Mouse (Mus musculus) embryonic facial prominence, embryonic 15.5 days (tissue): Measurements from ENCODE around the gene Gatad2b. TPM values are rescaled to one million over a fixed set of nuclear protein-coding genes. Genes with fewer than 3 reads are reported as not detected.
"Not testable (repeated sequence)": the region's sequence is repeated elsewhere in the genome, so short reads cannot be mapped to it uniquely, and the experiment has no call there.

Experiments used
- ATAC-seq: fragments of 200-750 bp; cut with Nextera tagmentation; 2 replicates; pipeline ENCODE4 v1.8.0; 2017; ENCODE audit warnings: low read depth, moderate TSS enrichment; ENCODE audit not compliant: insufficient number of reproducible peaks, low FRiP score, low TSS enrichment
- H3K27ac ChIP-seq: fragments of 300-500 bp; sonication (generic); replicated peaks from 2 replicates; pipeline ENCODE4 v1.5.1; 2015; ENCODE audit warnings: mild to moderate bottlenecking, inconsistent platforms
- H3K27me3 ChIP-seq: fragments of 300-500 bp; sonication (generic); 2 replicates; pipeline ENCODE4 v1.6.1; 2015; ENCODE audit warnings: inconsistent platforms
- H3K36me3 ChIP-seq: fragments of 300-500 bp; sonication (generic); 2 replicates; pipeline ENCODE4 v1.6.1; 2015; ENCODE audit warnings: mild to moderate bottlenecking, inconsistent platforms
- H3K4me1 ChIP-seq: fragments of 300-500 bp; sonication (generic); 2 replicates; pipeline ENCODE4 v1.6.1; 2015; ENCODE audit warnings: inconsistent platforms
- H3K4me2 ChIP-seq: fragments of 300-500 bp; sonication (generic); replicated peaks from 2 replicates; pipeline ENCODE4 v1.6.1; 2015; ENCODE audit warnings: mild to moderate bottlenecking, inconsistent platforms
- H3K4me3 ChIP-seq: fragments of 300-500 bp; sonication (generic); replicated peaks from 2 replicates; pipeline ENCODE4 v1.5.1; 2015; ENCODE audit warnings: mild to moderate bottlenecking, inconsistent platforms
- H3K9ac ChIP-seq: fragments of 300-500 bp; sonication (generic); 2 replicates; pipeline ENCODE4 v1.6.1; 2015; ENCODE audit warnings: inconsistent platforms
- H3K9me3 ChIP-seq: fragments of 300-500 bp; sonication (generic); replicated peaks from 2 replicates; pipeline ENCODE4 v1.6.1; 2016; ENCODE audit warnings: inconsistent platforms
- WGBS: fragments of 180-500 bp; shearing (Covaris S2); methylation state at CpG from one replicate; pipeline ENCODE4 v1.1.7; 2015; 5-methylcytosine and 5-hydroxymethylcytosine counted together
- polyA plus RNA-seq: library from polyadenylated mRNA; unstranded; fragments of >200 nt; fragmentation: Nextera tagmentation; extraction: Ambion mirVana; gene quantifications from 2 replicates; pipeline ENCODE4 v1.2.1, GENCODE M21; 2015

Gatad2b gene
- polyA plus RNA-seq, 1 experiment from 2014 or later: 16.8 TPM

GRCm38 (mm10) chr3:90322289-90322688 is 29.3 kb downstream of the Gatad2b start:
- Histone ChIP-seq H3K4me1 (peaks cover 21% of the 10 kb centered on the region), H3K27me3 (no peaks in the 10 kb centered on the region), H3K27ac (peak overlapping the region; percentile 65), H3K4me3 (no peak overlapping the region; the same call in 1 of the 2 replicates), H3K36me3 (no peaks in the 10 kb centered on the region; the same call in 1 of the 2 replicates), H3K9me3 (no peaks in the 10 kb centered on the region), H3K4me2 (peak overlapping the region; percentile 12; the same call in 1 of the 2 replicates), H3K9ac (no peak overlapping the region)
- WGBS: 30% methylated on average over 6 of the region's 6 CpGs
- ATAC-seq: no peak

GRCm38 (mm10) chr3:90323119-90323518 is 30.1 kb downstream of the Gatad2b start:
- no peaks in the 10 kb centered on the region for H3K9me3 ChIP-seq
- H3K4me3 ChIP-seq: no peak overlapping the region
- H3K36me3 ChIP-seq: no peaks in the 10 kb centered on the region; the same call in 1 of the 2 replicates
- H3K9ac ChIP-seq: no peak overlapping the region
- H3K27me3 ChIP-seq: no peaks in the 10 kb centered on the region
- 9% methylated on average over 5 of the region's 5 CpGs for WGBS
- ATAC-seq: peak; percentile 84
- peak overlapping the region; percentile 73 for H3K27ac ChIP-seq
- peak overlapping the region; percentile 12; the same call in 1 of the 2 replicates for H3K4me2 ChIP-seq
- H3K4me1 ChIP-seq: peaks cover 21% of the 10 kb centered on the region

- no peak overlapping the region for H3K9ac ChIP-seq
- no peaks in the 10 kb centered on the region for H3K36me3 ChIP-seq
- 84% methylated on average over 5 of the region's 5 CpGs for WGBS
- no peaks in the 10 kb centered on the region for H3K27me3 ChIP-seq
- no peak overlapping the region for H3K4me2 ChIP-seq
- H3K9me3 ChIP-seq: no peaks in the 10 kb centered on the region
- H3K4me3 ChIP-seq: no peak overlapping the region
- ATAC-seq: no peak
- H3K4me1 ChIP-seq: no peaks in the 10 kb centered on the region
- no peak overlapping the region for H3K27ac ChIP-seq
Observed at GRCm38 (mm10) chr3:90332485-90332884, 39.5 kb downstream of the Gatad2b start.

- Histone ChIP-seq H3K4me2 (no peak overlapping the region), H3K4me1 (no peaks in the 10 kb centered on the region), H3K36me3 (no peaks in the 10 kb centered on the region), H3K4me3 (no peak overlapping the region), H3K27ac (no peak overlapping the region), H3K9me3 (no peaks in the 10 kb centered on the region), H3K27me3 (no peaks in the 10 kb centered on the region), H3K9ac (no peak overlapping the region)
- no peak for ATAC-seq
Observed at GRCm38 (mm10) chr3:90335517-90335916, 42.5 kb downstream of the Gatad2b start.

- Histone ChIP-seq H3K27ac (no peak overlapping the region), H3K27me3 (no peaks in the 10 kb centered on the region), H3K9me3 (no peaks in the 10 kb centered on the region), H3K4me3 (no peak overlapping the region), H3K36me3 (peaks cover 13% of the 10 kb centered on the region), H3K4me2 (no peak overlapping the region), H3K9ac (no peak overlapping the region), H3K4me1 (no peaks in the 10 kb centered on the region)
- no peak for ATAC-seq
- WGBS: 73% methylated on average over 3 of the region's 3 CpGs
Observed at GRCm38 (mm10) chr3:90338190-90338589, 45.2 kb downstream of the Gatad2b start.

GRCm38 (mm10) chr3:90340177-90340576 is 47.2 kb downstream of the Gatad2b start:
- no peak for ATAC-seq
- Histone ChIP-seq H3K4me2 (no peak overlapping the region), H3K27ac (no peak overlapping the region), H3K4me3 (no peak overlapping the region), H3K9me3 (no peaks in the 10 kb centered on the region), H3K27me3 (no peaks in the 10 kb centered on the region), H3K4me1 (no peaks in the 10 kb centered on the region), H3K9ac (no peak overlapping the region), H3K36me3 (peaks cover 20% of the 10 kb centered on the region)

GRCm38 (mm10) chr3:90342853-90343252 is 49.9 kb downstream of the Gatad2b start:
- H3K9ac ChIP-seq, H3K4me1 ChIP-seq, H3K4me2 ChIP-seq, H3K27ac ChIP-seq, H3K27me3 ChIP-seq, H3K9me3 ChIP-seq, ATAC-seq, H3K4me3 ChIP-seq: not testable (repeated sequence)
- WGBS: 64% methylated on average over 2 of the region's 2 CpGs
- H3K36me3 ChIP-seq: peaks cover 42% of the 10 kb centered on the region

- peaks cover 64% of the 10 kb centered on the region for H3K36me3 ChIP-seq
Observed at GRCm38 (mm10) chr3:90347847-90348246, 54.9 kb downstream of the Gatad2b start.

GRCm38 (mm10) chr3:90357959-90358358 is 65.0 kb downstream of the Gatad2b start:
- Histone ChIP-seq H3K4me1 (no peaks in the 10 kb centered on the region), H3K27ac (no peak overlapping the region), H3K27me3 (no peaks in the 10 kb centered on the region), H3K9me3 (no peaks in the 10 kb centered on the region), H3K36me3 (peaks cover 69% of the 10 kb centered on the region), H3K9ac (no peak overlapping the region), H3K4me3 (no peak overlapping the region), H3K4me2 (no peak overlapping the region)
- ATAC-seq: no peak
- WGBS: 76% methylated on average over 7 of the region's 7 CpGs

More at GRCm38 (mm10) chr3:90347847-90348246, 54.9 kb downstream of the Gatad2b start:
- Histone ChIP-seq H3K4me1 (no peaks in the 10 kb centered on the region), H3K27ac (no peak overlapping the region), H3K27me3 (no peaks in the 10 kb centered on the region), H3K4me3 (no peak overlapping the region), H3K4me2 (no peak overlapping the region), H3K9me3 (no peaks in the 10 kb centered on the region), H3K9ac (no peak overlapping the region)
- WGBS: 96% methylated on average over 4 of the region's 4 CpGs
- ATAC-seq: no peak

GRCm38 (mm10) chr3:90359230-90359629 is 66.3 kb downstream of the Gatad2b start:
- Histone ChIP-seq H3K9me3 (no peaks in the 10 kb centered on the region), H3K4me1 (no peaks in the 10 kb centered on the region), H3K4me2 (no peak overlapping the region), H3K9ac (no peak overlapping the region), H3K36me3 (peaks cover 56% of the 10 kb centered on the region), H3K27me3 (no peaks in the 10 kb centered on the region), H3K27ac (no peak overlapping the region), H3K4me3 (no peak overlapping the region)
- no peak for ATAC-seq
- WGBS: 86% methylated on average over 1 of the region's 1 CpGs

GRCm38 (mm10) chr3:90361476-90361875 is 68.5 kb downstream of the Gatad2b start:
- H3K4me2 ChIP-seq: no peak overlapping the region
- 74% methylated on average over 4 of the region's 4 CpGs for WGBS
- H3K27me3 ChIP-seq: no peaks in the 10 kb centered on the region
- no peaks in the 10 kb centered on the region for H3K4me1 ChIP-seq
- ATAC-seq: no peak
- H3K27ac ChIP-seq: no peak overlapping the region
- H3K9me3 ChIP-seq: no peaks in the 10 kb centered on the region
- H3K9ac ChIP-seq: no peak overlapping the region
- H3K4me3 ChIP-seq: no peak overlapping the region
- H3K36me3 ChIP-seq: peaks cover 37% of the 10 kb centered on the region

GRCm38 (mm10) chr3:90362346-90362745 is 69.4 kb downstream of the Gatad2b start:
- ATAC-seq: no peak
- H3K36me3 ChIP-seq: peaks cover 28% of the 10 kb centered on the region

More at GRCm38 (mm10) chr3:90362346-90362745, 69.4 kb downstream of the Gatad2b start:
- WGBS: 79% methylated on average over 2 of the region's 2 CpGs
- Histone ChIP-seq H3K4me2 (no peak overlapping the region), H3K27ac (no peak overlapping the region), H3K9ac (no peak overlapping the region), H3K27me3 (no peaks in the 10 kb centered on the region), H3K4me3 (no peak overlapping the region), H3K9me3 (no peaks in the 10 kb centered on the region), H3K4me1 (no peaks in the 10 kb centered on the region)
